Mouse (Mus musculus): Measurements from ENCODE around the gene Vsig1. TPM values are rescaled to one million over a fixed set of nuclear protein-coding genes. Genes with fewer than 3 reads are reported as not detected.

Vsig1 gene
- total and polyA plus RNA-seq, 3 experiments: 0.38 to 4.8 (median 0.56) TPM

- Histone ChIP-seq H3K4me3 (replicated peaks in 1 of 3; ENCODE audit: low read depth in 2 of 3, low read length in 2 of 3, poor library complexity in 1 of 3) (peak overlapping the region in 1 of 3 experiments; percentile 19), H3K9ac (ENCODE audit: insufficient read depth, low read depth) (no peak overlapping the region), H3K27me3 (replicated peaks) (no peaks in the 10 kb centered on the region), H3K4me2 (ENCODE audit: insufficient read depth, low read depth, poor library complexity, severe bottlenecking) (0 out of 2 replicates have a peak overlapping the region, but pooled peaks have one; percentile 8), H3K27ac (ENCODE audit: insufficient read depth, low read depth) (no peak overlapping the region), H3K9me3 (replicated peaks; ENCODE audit: low read length) (no peaks in the 10 kb centered on the region), H3K4me1 (ENCODE audit: control insufficient read depth in 1 of 2, insufficient read depth in 2 of 2) (peaks cover 11 to 59% of the 10 kb centered on the region in 2 experiments), H3K79me2 (replicated peaks; ENCODE audit: control insufficient read depth, extremely low read depth, insufficient read depth, poor library complexity, severe bottlenecking) (peaks cover 4% of the 10 kb centered on the region; the same call in 1 of the 2 replicates), H3K36me3 (replicated peaks in 1 of 2; ENCODE audit: control insufficient read depth in 1 of 2, insufficient read depth in 1 of 2, low read length in 1 of 2) (no peaks in the 10 kb centered on the region)
- dilution Hi-C loops (cut with MboI; ENCODE audit: extremely low pct_ligation_motif_present, extremely low pct_unique_long_range_greater_than_20kb, low sequenced_read_pairs) (no loop called here), in situ Hi-C loops (cut with MboI; ENCODE audit: low pct_ligation_motif_present, low pct_unique_long_range_greater_than_20kb, low sequenced_read_pairs) (no loop called here)
- DNase-seq (ENCODE audit: extremely low read depth): peak; percentile 23
- TF ChIP-seq ETS1 (conservative IDR thresholded peaks at IDR 0.05; ENCODE audit: low read depth, low read length): peak; percentile 66
- TF ChIP-seq BHLHE40 (IDR thresholded peaks at IDR 0.05; ENCODE audit: low read depth, low read length): peak; percentile 70
- no peak for TF ChIP-seq RAD21 (IDR thresholded peaks at IDR 0.05; ENCODE audit: low read depth, low read length)
- TF ChIP-seq UBTF (IDR thresholded peaks at IDR 0.05; ENCODE audit: low read depth, low read length): no peak
- TF ChIP-seq IRF4 (IDR thresholded peaks at IDR 0.05; ENCODE audit: low read depth, low read length): peak; percentile 42; the same call in 1 of the 2 replicates
- peak; percentile 51; the same call in 1 of the 2 replicates for TF ChIP-seq TCF12 (IDR thresholded peaks at IDR 0.05; ENCODE audit: low read depth, low read length)
- peak; percentile 49; the same call in 1 of the 2 replicates for TF ChIP-seq EP300 (IDR thresholded peaks at IDR 0.05; ENCODE audit: low read length)
- no peak for TF ChIP-seq SIN3A (IDR thresholded peaks at IDR 0.05; ENCODE audit: low read length)
These were observed 72.8 kb downstream of the Vsig1 start for GRCm38 (mm10) chrX:140980163-140980562.

- H3K4me2 ChIP-seq (ENCODE audit: insufficient read depth, low read depth, poor library complexity, severe bottlenecking): peak overlapping the region; percentile 44
- no peak overlapping the region for H3K4me3 ChIP-seq (replicated peaks in 1 of 3; ENCODE audit: low read depth in 2 of 3, low read length in 2 of 3, poor library complexity in 1 of 3)
- dilution Hi-C loops (cut with MboI; ENCODE audit: extremely low pct_ligation_motif_present, extremely low pct_unique_long_range_greater_than_20kb, low sequenced_read_pairs): no loop called here
These were observed 76.0 kb downstream of the Vsig1 start for GRCm38 (mm10) chrX:140983206-140983960.

More at GRCm38 (mm10) chrX:140983206-140983960, 76.0 kb downstream of the Vsig1 start:
- Histone ChIP-seq H3K36me3 (replicated peaks in 1 of 2; ENCODE audit: control insufficient read depth in 1 of 2, insufficient read depth in 1 of 2, low read length in 1 of 2) (peaks cover 0 to 4% of the 10 kb centered on the region in 2 experiments), H3K9ac (ENCODE audit: insufficient read depth, low read depth) (no peak overlapping the region), H3K9me3 (replicated peaks; ENCODE audit: low read length) (no peaks in the 10 kb centered on the region), H3K27ac (ENCODE audit: insufficient read depth, low read depth) (peak overlapping the region; percentile 75), H3K79me2 (replicated peaks; ENCODE audit: control insufficient read depth, extremely low read depth, insufficient read depth, poor library complexity, severe bottlenecking) (peaks cover 4% of the 10 kb centered on the region; the same call in 1 of the 2 replicates), H3K27me3 (replicated peaks) (no peaks in the 10 kb centered on the region), H3K4me1 (ENCODE audit: control insufficient read depth in 1 of 2, insufficient read depth in 2 of 2) (peaks cover 11 to 65% of the 10 kb centered on the region in 2 experiments)
- TF ChIP-seq TBP (conservative IDR thresholded peaks at IDR 0.05; ENCODE audit: low read depth, low read length): no peak
- no peak for TF ChIP-seq NRF1 (IDR thresholded peaks at IDR 0.05; ENCODE audit: low read depth, low read length)
- TF ChIP-seq MXI1 (IDR thresholded peaks at IDR 0.05; ENCODE audit: low read depth, low read length): no peak
- TF ChIP-seq BHLHE40 (IDR thresholded peaks at IDR 0.05; ENCODE audit: low read depth, low read length): no peak
- no peak for TF ChIP-seq ZNF384 (IDR thresholded peaks at IDR 0.05; ENCODE audit: low read depth, low read length)
- TF ChIP-seq UBTF (IDR thresholded peaks at IDR 0.05; ENCODE audit: low read depth, low read length): no peak
- TF ChIP-seq MAFK (IDR thresholded peaks at IDR 0.05; ENCODE audit: insufficient replicate concordance, low read length): no peak
- no peak for TF ChIP-seq EP300 (IDR thresholded peaks at IDR 0.05; ENCODE audit: low read length)
- no peak for TF ChIP-seq USF1 (IDR thresholded peaks at IDR 0.05; ENCODE audit: low read depth, low read length)
- no peak for TF ChIP-seq SMC3 (IDR thresholded peaks at IDR 0.05; ENCODE audit: low read depth, low read length)
- in situ Hi-C loops (cut with MboI; ENCODE audit: low pct_ligation_motif_present, low pct_unique_long_range_greater_than_20kb, low sequenced_read_pairs): no loop called here
- DNase-seq (ENCODE audit: extremely low read depth): no peak

Data from CH12.LX (cell line).